Mouse (Mus musculus) embryonic facial prominence, embryonic 14.5 days (tissue): ENCODE data around the gene Anks1b. TPM values are rescaled to one million over a fixed set of nuclear protein-coding genes. Genes with fewer than 3 reads are reported as not detected.

Experiments
- ATAC-seq: fragments of 200-750 bp; cut with Nextera tagmentation; 2 replicates; pipeline ENCODE4 v1.8.0; 2017; ENCODE audit warnings: low read depth, moderate number of reproducible peaks, moderate TSS enrichment
- DNase-seq: peaks from one replicate; pipeline ENCODE4 v3.0.0-alpha.2; 2015; ENCODE audit warnings: low spot score
- H3K27ac ChIP-seq: fragments of 300-500 bp; sonication (generic); replicated peaks from 2 replicates; pipeline ENCODE4 v1.5.1; 2014; ENCODE audit warnings: low read depth, mild to moderate bottlenecking, low read length, moderate library complexity
- H3K27me3 ChIP-seq: fragments of 300-500 bp; sonication (generic); replicated peaks from 2 replicates; pipeline ENCODE4 v1.6.1; 2014; ENCODE audit warnings: low read length; ENCODE audit not compliant: control insufficient read depth, insufficient read depth
- H3K36me3 ChIP-seq: fragments of 300-500 bp; sonication (generic); 2 replicates; pipeline ENCODE4 v1.6.1; 2014; ENCODE audit warnings: low read length, mixed read lengths; ENCODE audit not compliant: control insufficient read depth, insufficient read depth
- H3K4me1 ChIP-seq: fragments of 300-500 bp; sonication (generic); 2 replicates; pipeline ENCODE4 v1.6.1; 2014; ENCODE audit warnings: antibody characterized with exemption, low read length; ENCODE audit not compliant: control insufficient read depth, insufficient read depth
- H3K4me2 ChIP-seq: fragments of 300-500 bp; sonication (generic); 2 replicates; pipeline ENCODE4 v1.6.1; 2014; ENCODE audit warnings: low read depth, mild to moderate bottlenecking, low read length, moderate library complexity, mixed read lengths
- H3K4me3 ChIP-seq: fragments of 300-500 bp; sonication (generic); 2 replicates; pipeline ENCODE4 v1.5.1; 2014; ENCODE audit warnings: low read depth, mild to moderate bottlenecking, low read length
- H3K9ac ChIP-seq: fragments of 300-500 bp; sonication (generic); 2 replicates; pipeline ENCODE4 v1.6.1; 2014; ENCODE audit warnings: low read depth, mild to moderate bottlenecking, low read length, moderate library complexity, mixed read lengths
- H3K9me3 ChIP-seq: fragments of 300-500 bp; sonication (generic); 2 replicates; pipeline ENCODE4 v1.6.1; 2016; ENCODE audit warnings: low read length; ENCODE audit not compliant: control insufficient read depth
- WGBS: fragments of 180-500 bp; shearing (Covaris S2); extraction: QIAGEN DNeasy Blood & Tissue Kit; methylation state at CpG from one replicate; pipeline ENCODE4 v1.1.7; 2014; 5-methylcytosine and 5-hydroxymethylcytosine counted together
- polyA plus RNA-seq: library from polyadenylated mRNA; unstranded; fragments of >200 nt; fragmentation: Nextera tagmentation; extraction: Ambion mirVana; gene quantifications from 2 replicates; pipeline ENCODE4 v1.2.1, GENCODE M21; 2014

Anks1b gene
- polyA plus RNA-seq, 1 experiment from 2014 or later = 2.2 TPM

DNA sequence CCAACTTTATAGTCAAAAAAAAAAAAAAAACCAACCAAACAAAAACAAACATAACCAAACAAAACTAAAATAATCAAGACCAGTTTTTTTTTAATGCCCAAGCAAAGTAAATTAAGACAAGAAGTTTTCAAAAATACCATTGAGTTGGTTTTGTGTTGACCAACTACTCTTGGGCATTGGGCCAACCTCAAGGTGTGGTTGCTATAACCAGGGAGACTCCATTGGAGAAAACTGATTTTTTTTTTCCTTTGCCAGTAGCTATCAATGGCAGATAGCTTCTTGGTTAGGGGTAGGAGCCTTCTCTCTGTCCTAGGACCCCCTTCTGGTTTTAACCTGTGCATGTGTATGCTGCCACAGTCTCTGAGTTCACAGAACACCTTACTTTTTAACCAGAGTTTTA lies 725.8 kb downstream of the Anks1b start:
- no peaks in the 10 kb centered on the region for H3K9me3 ChIP-seq
- no peak overlapping the region for H3K27ac ChIP-seq
- H3K4me2 ChIP-seq = no peak overlapping the region
- H3K27me3 ChIP-seq = no peaks in the 10 kb centered on the region
- ATAC-seq = no peak
- peaks cover 3% of the 10 kb centered on the region; the same call in 1 of the 2 replicates for H3K4me1 ChIP-seq
- H3K9ac ChIP-seq = no peak overlapping the region
- no peaks in the 10 kb centered on the region for H3K36me3 ChIP-seq
- no peak overlapping the region for H3K4me3 ChIP-seq
- no peak for DNase-seq

DNA sequence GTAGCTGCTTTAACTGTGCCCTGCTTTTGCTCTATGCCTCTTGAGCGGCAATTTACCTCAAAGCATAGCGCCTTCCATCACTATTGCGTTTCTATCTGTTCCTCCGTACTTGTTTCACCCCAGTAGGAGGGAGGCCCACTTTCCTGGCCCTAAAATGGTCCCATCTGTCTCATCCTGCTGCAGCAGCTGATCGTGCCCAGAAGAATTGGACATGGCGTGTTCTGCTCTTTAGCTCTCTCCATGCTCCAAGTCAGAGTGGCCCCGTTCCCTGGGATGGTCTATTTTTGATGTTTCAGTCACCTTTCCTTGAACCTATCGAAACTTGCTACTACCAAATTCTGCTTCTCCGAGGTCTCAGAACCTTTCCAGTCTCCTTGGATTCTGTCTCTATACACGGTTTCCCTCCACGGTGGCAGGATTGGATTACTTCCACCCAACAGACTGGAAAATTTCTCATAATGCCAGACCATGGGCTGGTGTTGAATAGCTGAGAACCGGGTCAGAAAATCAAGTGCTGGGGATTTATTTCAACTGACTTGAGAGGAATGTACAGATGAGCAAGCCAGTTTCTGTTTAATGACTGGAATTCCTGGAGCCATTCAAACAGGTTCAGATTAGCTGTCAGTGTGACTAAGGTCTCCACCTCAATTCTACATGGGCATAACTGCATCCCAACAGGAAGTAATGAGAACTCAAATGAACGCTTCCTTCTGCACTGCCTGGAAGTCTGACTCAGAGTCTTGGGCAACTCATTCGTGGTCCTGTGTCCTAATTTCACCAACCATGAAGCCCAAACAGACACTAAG lies 726.6 kb downstream of the Anks1b start:
- Histone ChIP-seq H3K4me3 (no peak overlapping the region), H3K27ac (no peak overlapping the region), H3K27me3 (no peaks in the 10 kb centered on the region), H3K36me3 (no peaks in the 10 kb centered on the region), H3K4me1 (peaks cover 3% of the 10 kb centered on the region; the same call in 1 of the 2 replicates), H3K4me2 (no peak overlapping the region), H3K9me3 (no peaks in the 10 kb centered on the region), H3K9ac (no peak overlapping the region)
- 79% methylated on average over 14 of the region's 14 CpGs for WGBS
- no peak for ATAC-seq
- peak; percentile 13 for DNase-seq

DNA sequence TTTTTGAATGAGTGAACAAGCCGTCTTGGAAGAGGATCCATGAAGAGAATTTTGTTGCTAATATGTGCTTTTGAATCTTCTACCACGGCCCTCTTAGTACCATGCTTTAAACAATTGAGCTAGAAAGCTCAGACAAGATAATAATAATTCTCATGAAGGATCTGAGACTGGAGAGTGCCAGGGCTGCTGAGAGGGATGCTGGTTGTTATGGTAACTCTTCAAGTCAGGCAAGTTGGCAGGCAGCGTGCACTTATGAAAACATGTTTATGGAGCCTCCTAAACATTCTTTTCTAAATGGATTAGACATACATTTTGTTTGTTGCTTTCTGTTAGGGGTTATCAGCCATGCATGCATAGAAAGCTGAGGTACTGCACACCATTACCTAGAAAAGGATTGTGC lies 734.3 kb downstream of the Anks1b start:
- H3K9me3 ChIP-seq = no peaks in the 10 kb centered on the region
- ATAC-seq (no peak), DNase-seq (no peak)
- H3K36me3 ChIP-seq = no peaks in the 10 kb centered on the region
- no peak overlapping the region for H3K4me2 ChIP-seq
- no peak overlapping the region for H3K9ac ChIP-seq
- 72% methylated on average over 3 of the region's 3 CpGs for WGBS
- H3K4me1 ChIP-seq = no peaks in the 10 kb centered on the region
- H3K27me3 ChIP-seq = no peaks in the 10 kb centered on the region
- no peak overlapping the region for H3K4me3 ChIP-seq
- no peak overlapping the region for H3K27ac ChIP-seq

DNA sequence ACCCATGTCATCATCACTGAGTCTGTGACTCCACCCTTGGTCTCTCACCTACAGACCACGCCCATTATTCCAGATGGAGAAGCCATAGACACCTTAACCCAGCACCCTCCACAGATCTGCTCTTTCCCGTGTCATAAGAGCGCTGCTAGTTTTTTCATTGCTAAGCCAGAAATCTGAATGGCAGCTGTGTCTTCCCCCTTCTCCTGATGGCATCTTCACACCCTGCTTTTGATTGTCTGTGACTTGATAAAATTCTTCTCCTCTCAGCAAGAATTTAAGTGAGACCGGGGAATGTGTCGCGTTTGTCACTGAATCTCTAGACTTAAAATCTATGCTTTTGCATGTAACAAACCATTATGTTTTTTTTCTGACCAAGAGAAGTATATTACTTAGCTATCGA lies 736.1 kb downstream of the Anks1b start:
- Histone ChIP-seq H3K36me3 (no peaks in the 10 kb centered on the region), H3K4me2 (no peak overlapping the region), H3K27me3 (no peaks in the 10 kb centered on the region), H3K4me3 (no peak overlapping the region), H3K4me1 (no peaks in the 10 kb centered on the region), H3K9ac (no peak overlapping the region), H3K27ac (no peak overlapping the region), H3K9me3 (no peaks in the 10 kb centered on the region)
- WGBS = 85% methylated on average over 7 of the region's 7 CpGs
- no peak for DNase-seq
- ATAC-seq = no peak

DNA sequence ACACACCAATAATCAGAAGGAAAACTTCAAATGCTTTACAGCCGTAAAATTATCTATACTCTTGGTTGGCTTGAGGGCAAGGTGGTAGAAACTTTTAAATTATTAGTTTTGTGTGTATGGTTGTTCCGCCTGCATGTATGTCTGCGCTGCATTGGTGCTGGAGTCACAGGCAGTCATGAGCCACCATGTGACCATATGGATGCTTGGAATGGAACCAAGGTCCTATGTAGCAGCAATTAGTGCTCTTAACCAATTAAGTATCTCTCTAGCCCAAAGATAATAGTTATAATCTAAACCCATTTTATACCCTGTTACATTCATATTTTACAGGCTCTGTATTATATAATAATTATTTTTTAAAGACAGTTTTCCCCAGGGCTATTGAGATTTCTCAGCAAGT lies 739.7 kb downstream of the Anks1b start:
- no peak overlapping the region for H3K9ac ChIP-seq
- H3K27ac ChIP-seq = no peak overlapping the region
- no peak for ATAC-seq
- H3K4me2 ChIP-seq = no peak overlapping the region
- H3K27me3 ChIP-seq = no peaks in the 10 kb centered on the region
- no peak overlapping the region for H3K4me3 ChIP-seq
- 89% methylated on average over 3 of the region's 3 CpGs for WGBS
- DNase-seq = no peak
- no peaks in the 10 kb centered on the region for H3K4me1 ChIP-seq
- H3K9me3 ChIP-seq = no peaks in the 10 kb centered on the region
- H3K36me3 ChIP-seq = no peaks in the 10 kb centered on the region

DNA sequence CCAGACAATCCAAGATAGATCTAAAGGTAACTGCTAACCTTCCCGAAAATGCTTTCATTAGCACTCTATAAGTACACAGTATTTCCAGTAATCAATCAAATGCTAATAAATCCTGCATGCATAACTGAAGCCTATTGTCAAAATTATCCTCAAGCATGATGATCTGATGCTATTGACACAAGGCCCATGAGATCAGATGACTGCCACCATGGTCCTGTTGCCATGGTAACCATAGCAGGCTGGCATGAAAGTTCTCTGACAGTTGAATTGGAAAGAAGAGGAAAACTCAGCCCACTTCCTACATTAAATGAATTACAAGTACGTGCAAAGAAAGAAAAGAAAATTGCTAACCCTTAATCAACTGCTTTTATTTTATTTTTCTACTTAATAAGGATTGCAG lies 741.9 kb downstream of the Anks1b start:
- H3K4me2 ChIP-seq = no peak overlapping the region
- H3K9me3 ChIP-seq = no peaks in the 10 kb centered on the region
- H3K27ac ChIP-seq = no peak overlapping the region
- DNase-seq = no peak
- H3K36me3 ChIP-seq = no peaks in the 10 kb centered on the region
- H3K4me1 ChIP-seq = no peaks in the 10 kb centered on the region
- no peak overlapping the region for H3K9ac ChIP-seq
- ATAC-seq = no peak
- no peaks in the 10 kb centered on the region for H3K27me3 ChIP-seq
- no peak overlapping the region for H3K4me3 ChIP-seq
- WGBS = 67% methylated on average over 2 of the region's 2 CpGs

DNA sequence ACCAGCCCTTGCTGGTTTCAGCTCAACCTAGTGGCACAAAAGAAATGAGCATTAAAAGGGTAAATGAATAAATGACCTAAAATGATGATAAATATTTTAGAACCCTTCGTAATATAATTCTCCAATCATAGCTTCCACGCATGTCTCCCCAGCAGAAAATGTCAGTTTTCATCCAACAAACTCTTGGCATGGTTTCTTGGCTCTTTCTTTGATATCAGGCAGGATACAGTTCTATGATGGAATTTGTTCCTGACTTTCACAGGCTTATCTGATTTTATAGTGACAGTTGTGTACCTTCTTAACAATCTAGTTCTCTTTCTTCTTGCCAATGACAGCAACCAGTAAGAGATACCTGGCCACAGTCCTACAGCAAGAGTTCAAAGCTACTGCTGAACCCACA lies 743.3 kb downstream of the Anks1b start:
- DNase-seq (no peak), ATAC-seq (no peak)
- Histone ChIP-seq H3K27ac (no peak overlapping the region), H3K36me3 (no peaks in the 10 kb centered on the region), H3K4me2 (no peak overlapping the region), H3K4me1 (no peaks in the 10 kb centered on the region), H3K9ac (no peak overlapping the region), H3K27me3 (no peaks in the 10 kb centered on the region), H3K4me3 (no peak overlapping the region), H3K9me3 (no peaks in the 10 kb centered on the region)
- 86% methylated on average over 2 of the region's 2 CpGs for WGBS

DNA sequence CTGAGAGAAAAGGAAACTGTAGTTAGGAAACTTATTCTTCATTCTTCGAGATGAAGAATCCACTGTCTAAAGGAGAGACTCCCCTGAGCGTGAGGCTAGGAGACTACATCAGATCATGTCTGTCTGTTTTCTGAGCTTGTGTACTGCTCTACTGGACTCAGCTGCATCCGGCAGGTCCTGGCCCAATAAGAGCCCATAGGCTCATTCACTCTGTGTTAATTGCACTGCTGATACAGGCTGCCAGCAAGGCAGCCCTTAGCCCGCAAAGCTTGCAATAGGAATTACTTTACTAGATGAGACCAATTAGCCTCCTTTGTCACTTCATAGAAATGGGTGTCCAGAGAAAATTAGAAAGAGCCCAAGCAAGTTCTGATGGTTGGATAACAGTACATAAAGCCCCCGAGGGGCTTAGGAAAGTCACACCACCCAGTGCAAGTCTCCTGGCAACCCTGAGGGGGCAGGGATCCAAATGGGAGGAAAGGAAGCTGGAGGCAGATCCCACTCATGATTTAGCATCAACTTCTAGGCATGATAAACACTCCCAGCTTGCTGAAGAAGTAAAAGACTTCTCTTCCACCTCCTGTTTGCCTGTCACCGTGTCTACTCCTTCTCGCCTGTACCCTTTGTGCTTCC lies 744.5 kb downstream of the Anks1b start:
- ATAC-seq = no peak
- no peaks in the 10 kb centered on the region for H3K9me3 ChIP-seq
- DNase-seq = no peak
- no peak overlapping the region for H3K4me2 ChIP-seq
- H3K9ac ChIP-seq = no peak overlapping the region
- H3K27ac ChIP-seq = no peak overlapping the region
- 84% methylated on average over 7 of the region's 7 CpGs for WGBS
- H3K27me3 ChIP-seq = no peaks in the 10 kb centered on the region
- H3K4me3 ChIP-seq = no peak overlapping the region
- H3K4me1 ChIP-seq = no peaks in the 10 kb centered on the region
- H3K36me3 ChIP-seq = no peaks in the 10 kb centered on the region

DNA sequence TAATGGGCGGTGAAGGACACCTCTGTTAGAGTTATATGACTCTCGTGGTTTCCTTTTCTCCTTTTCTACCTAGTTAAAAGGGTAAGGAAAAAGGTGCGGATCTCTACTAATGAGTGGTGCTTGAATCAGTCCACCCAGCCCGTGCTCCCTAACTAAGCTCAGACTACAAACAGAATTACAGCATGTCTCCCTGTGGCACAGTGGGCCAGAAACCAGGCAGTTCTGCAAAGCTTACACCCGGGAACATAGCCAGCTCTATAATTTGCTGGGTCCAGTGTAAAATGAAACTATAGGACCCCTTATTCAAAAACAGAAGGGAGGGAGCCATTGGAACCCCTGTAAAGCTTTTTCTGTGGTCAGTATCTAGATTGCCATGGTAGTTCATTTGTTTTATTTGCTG lies 754.2 kb downstream of the Anks1b start:
- ATAC-seq = no peak
- no peaks in the 10 kb centered on the region for H3K36me3 ChIP-seq
- WGBS = 63% methylated on average over 5 of the region's 5 CpGs
- no peak overlapping the region for H3K4me3 ChIP-seq
- H3K27ac ChIP-seq = no peak overlapping the region
- no peaks in the 10 kb centered on the region for H3K27me3 ChIP-seq
- H3K4me1 ChIP-seq = no peaks in the 10 kb centered on the region
- no peak overlapping the region for H3K9ac ChIP-seq
- H3K9me3 ChIP-seq = no peaks in the 10 kb centered on the region
- H3K4me2 ChIP-seq = no peak overlapping the region
- peak; percentile 63 for DNase-seq
